Mouse (Mus musculus) lung, embryonic 16.5 days (tissue): ENCODE measurements around the gene Lrmda. TPM values are rescaled to one million over a fixed set of nuclear protein-coding genes. Genes with fewer than 3 reads are reported as not detected.
A peak's percentile ranks its signal among the peaks of the same experiment; 100 is the strongest.

ENCODE experiments used
- ATAC-seq: fragments of 200-750 bp; cut with Nextera tagmentation; 2 replicates; pipeline ENCODE4 v1.8.0; 2017; ENCODE audit warnings: low read depth, mild to moderate bottlenecking, moderate library complexity
- H3K27ac ChIP-seq: fragments of 300-500 bp; sonication (generic); 2 replicates; pipeline ENCODE4 v1.5.1; 2014; ENCODE audit warnings: mild to moderate bottlenecking, control low read depth, low read length
- H3K27me3 ChIP-seq: fragments of 300-500 bp; sonication (generic); 2 replicates; pipeline ENCODE4 v1.6.1; 2014; ENCODE audit warnings: low read depth, low read length, mixed read lengths; ENCODE audit not compliant: control insufficient read depth, insufficient read depth
- H3K36me3 ChIP-seq: fragments of 300-500 bp; sonication (generic); 2 replicates; pipeline ENCODE4 v1.6.1; 2014; ENCODE audit warnings: low read length; ENCODE audit not compliant: control insufficient read depth, insufficient read depth
- H3K4me1 ChIP-seq: fragments of 300-500 bp; sonication (generic); replicated peaks from 2 replicates; pipeline ENCODE4 v1.6.1; 2014; ENCODE audit warnings: low read length, mixed read lengths; ENCODE audit not compliant: control insufficient read depth, insufficient read depth
- H3K4me2 ChIP-seq: fragments of 300-500 bp; sonication (generic); 2 replicates; pipeline ENCODE4 v1.6.1; 2014; ENCODE audit warnings: low read depth, low read length, control low read depth
- H3K4me3 ChIP-seq: fragments of 300-500 bp; sonication (generic); 2 replicates; pipeline ENCODE4 v1.5.1; 2014; ENCODE audit warnings: mild to moderate bottlenecking, low read length, control low read depth
- H3K9ac ChIP-seq: fragments of 300-500 bp; sonication (generic); 2 replicates; pipeline ENCODE4 v1.6.1; 2014; ENCODE audit warnings: low read length, control low read depth
- H3K9me3 ChIP-seq: fragments of 300-500 bp; sonication (generic); 2 replicates; pipeline ENCODE4 v1.6.1; 2016; ENCODE audit warnings: low read length; ENCODE audit not compliant: control insufficient read depth
- WGBS: fragments of 180-500 bp; shearing (Covaris S2); extraction: QIAGEN DNeasy Blood & Tissue Kit; methylation state at CpG from one replicate; pipeline ENCODE4 v1.1.7; 2014; 5-methylcytosine and 5-hydroxymethylcytosine counted together
- polyA plus RNA-seq: library from polyadenylated mRNA; unstranded; fragments of >200 nt; fragmentation: Nextera tagmentation; extraction: Ambion mirVana; gene quantifications from 2 replicates; pipeline ENCODE4 v1.2.1, GENCODE M21; 2015

Gene Lrmda
- polyA plus RNA-seq, 1 experiment from 2014 or later = 1.2 TPM

- Histone ChIP-seq H3K36me3 (no peaks in the 10 kb centered on the region), H3K4me1 (no peaks in the 10 kb centered on the region; the same call in 1 of the 2 replicates), H3K9me3 (no peaks in the 10 kb centered on the region), H3K9ac (no peak overlapping the region), H3K4me2 (no peak overlapping the region), H3K4me3 (no peak overlapping the region), H3K27ac (no peak overlapping the region), H3K27me3 (no peaks in the 10 kb centered on the region; the same call in 1 of the 2 replicates)
- 26% methylated on average over 10 of the region's 10 CpGs for WGBS
- no peak for ATAC-seq
Measured at GRCm38 (mm10) chr14:22259376-22260032, 240.0 kb downstream of the Lrmda start.

GRCm38 (mm10) chr14:22260033-22260419 lies 240.5 kb downstream of the Lrmda start:
- H3K9ac ChIP-seq = no peak overlapping the region
- no peaks in the 10 kb centered on the region; the same call in 1 of the 2 replicates for H3K4me1 ChIP-seq
- no peaks in the 10 kb centered on the region for H3K9me3 ChIP-seq
- no peak for ATAC-seq
- no peak overlapping the region for H3K27ac ChIP-seq
- H3K4me2 ChIP-seq = no peak overlapping the region
- H3K36me3 ChIP-seq = no peaks in the 10 kb centered on the region
- no peak overlapping the region for H3K4me3 ChIP-seq
- no peaks in the 10 kb centered on the region; the same call in 1 of the 2 replicates for H3K27me3 ChIP-seq
- 45% methylated on average over 5 of the region's 5 CpGs for WGBS

GRCm38 (mm10) chr14:22265229-22265905 lies 245.9 kb downstream of the Lrmda start:
- H3K9ac ChIP-seq = no peak overlapping the region
- H3K36me3 ChIP-seq = no peaks in the 10 kb centered on the region
- H3K4me2 ChIP-seq = no peak overlapping the region
- WGBS = 79% methylated on average over 4 of the region's 4 CpGs
- ATAC-seq = no peak
- no peaks in the 10 kb centered on the region for H3K4me1 ChIP-seq
- H3K27ac ChIP-seq = no peak overlapping the region
- no peak overlapping the region for H3K4me3 ChIP-seq
- H3K9me3 ChIP-seq = no peaks in the 10 kb centered on the region
- H3K27me3 ChIP-seq = no peaks in the 10 kb centered on the region

- H3K4me3 ChIP-seq = no peak overlapping the region
- H3K27me3 ChIP-seq = no peaks in the 10 kb centered on the region
- no peak overlapping the region for H3K4me2 ChIP-seq
- WGBS = 67% methylated on average over 9 of the region's 9 CpGs
- H3K4me1 ChIP-seq = no peaks in the 10 kb centered on the region
- no peaks in the 10 kb centered on the region for H3K36me3 ChIP-seq
- no peaks in the 10 kb centered on the region for H3K9me3 ChIP-seq
- no peak overlapping the region for H3K27ac ChIP-seq
- ATAC-seq = peak; percentile 87
- H3K9ac ChIP-seq = no peak overlapping the region
Measured at GRCm38 (mm10) chr14:22269812-22270211, 250.3 kb downstream of the Lrmda start.

GRCm38 (mm10) chr14:22278053-22278452 lies 258.5 kb downstream of the Lrmda start:
- Histone ChIP-seq H3K27me3 (no peaks in the 10 kb centered on the region), H3K36me3 (no peaks in the 10 kb centered on the region), H3K27ac (no peak overlapping the region), H3K4me1 (no peaks in the 10 kb centered on the region), H3K4me3 (no peak overlapping the region), H3K9me3 (no peaks in the 10 kb centered on the region), H3K4me2 (no peak overlapping the region), H3K9ac (no peak overlapping the region)
- 79% methylated on average over 5 of the region's 5 CpGs for WGBS
- ATAC-seq = no peak

- Histone ChIP-seq H3K4me1 (no peaks in the 10 kb centered on the region), H3K36me3 (no peaks in the 10 kb centered on the region), H3K9ac (no peak overlapping the region), H3K4me3 (no peak overlapping the region), H3K4me2 (no peak overlapping the region), H3K27me3 (no peaks in the 10 kb centered on the region), H3K27ac (no peak overlapping the region), H3K9me3 (no peaks in the 10 kb centered on the region)
- ATAC-seq = no peak
- 86% methylated on average over 4 of the region's 4 CpGs for whole genome bisulfite sequencing
Measured at GRCm38 (mm10) chr14:22279591-22279990, 260.1 kb downstream of the Lrmda start.

GRCm38 (mm10) chr14:22281630-22282029 lies 262.1 kb downstream of the Lrmda start:
- no peaks in the 10 kb centered on the region for H3K27me3 ChIP-seq
- H3K4me1 ChIP-seq = no peaks in the 10 kb centered on the region
- no peak overlapping the region for H3K4me2 ChIP-seq
- H3K9me3 ChIP-seq = no peaks in the 10 kb centered on the region
- ATAC-seq = no peak
- no peak overlapping the region for H3K4me3 ChIP-seq
- no peaks in the 10 kb centered on the region for H3K36me3 ChIP-seq
- H3K9ac ChIP-seq = no peak overlapping the region
- H3K27ac ChIP-seq = no peak overlapping the region
- WGBS = 78% methylated on average over 7 of the region's 7 CpGs

GRCm38 (mm10) chr14:22282847-22283246 lies 263.3 kb downstream of the Lrmda start:
- H3K4me2 ChIP-seq = no peak overlapping the region
- H3K9ac ChIP-seq = no peak overlapping the region
- no peak overlapping the region for H3K27ac ChIP-seq
- WGBS = 68% methylated on average over 6 of the region's 6 CpGs
- no peaks in the 10 kb centered on the region for H3K36me3 ChIP-seq
- H3K4me3 ChIP-seq = no peak overlapping the region
- no peaks in the 10 kb centered on the region for H3K27me3 ChIP-seq
- ATAC-seq = no peak
- H3K4me1 ChIP-seq = peaks cover 1% of the 10 kb centered on the region
- no peaks in the 10 kb centered on the region for H3K9me3 ChIP-seq

GRCm38 (mm10) chr14:22283722-22284121 lies 264.2 kb downstream of the Lrmda start:
- Histone ChIP-seq H3K9me3 (no peaks in the 10 kb centered on the region), H3K4me2 (no peak overlapping the region), H3K9ac (no peak overlapping the region), H3K36me3 (no peaks in the 10 kb centered on the region), H3K27ac (no peak overlapping the region), H3K27me3 (no peaks in the 10 kb centered on the region), H3K4me3 (no peak overlapping the region), H3K4me1 (peaks cover 4% of the 10 kb centered on the region)
- WGBS = 79% methylated on average over 2 of the region's 2 CpGs
- ATAC-seq = no peak
